ENCODE assay signal across 9 mouse cellular contexts in genomic region chr11:101155728-101156371, GRCm38 (mm10). TPM values are rescaled to one million over a fixed set of nuclear protein-coding genes. Genes with fewer than 3 reads are reported as not detected.
DNase-seq lines count a peak whose midpoint lies in the region; ATAC-seq lines count a peak whose summit lies in the region.
"Had no signal": no experiment of that assay in that cellular context is flagged by ENCODE, and none has a peak within 500 bp of the region (broad histone marks: within the 10 kb centered on the region; RNA-seq: fewer than 3 reads in every experiment).

Tubg2 (plus strand) TSS chr11:101155907.

- H3K4me3 ChIP-seq in forebrain, embryonic 13.5 days: peak within 1 kb of the TSS; percentile 44
- H3K4me3 ChIP-seq in hindbrain, embryonic 11.5 days (ENCODE audit: low read depth, low read length): peak within 1 kb of the TSS; percentile 33

- 1% methylated on average over 36 of the region's 36 CpGs for WGBS in forebrain, embryonic 13.5 days
- WGBS in hindbrain, embryonic 11.5 days: 3% methylated on average over 36 of the region's 36 CpGs

- H3K9ac ChIP-seq in forebrain, embryonic 13.5 days: peak within 1 kb of the TSS; percentile 74
- H3K9ac ChIP-seq in hindbrain, embryonic 11.5 days (ENCODE audit: low read depth, low read length): peak within 1 kb of the TSS; percentile 67

- ATAC-seq in forebrain, embryonic 13.5 days: peak; percentile 90
- peak; percentile 70 for ATAC-seq in hindbrain, embryonic 11.5 days (ENCODE audit: low FRiP score)
- no peak for ATAC-seq in megakaryocyte-erythroid progenitor cell, adult 5-6 weeks (replicated peaks; ENCODE audit: low FRiP score, low TSS enrichment, poor library complexity, severe bottlenecking)

- H3K27ac ChIP-seq in forebrain, embryonic 13.5 days: peak within 1 kb of the TSS; percentile 82
- H3K27ac ChIP-seq in hindbrain, embryonic 11.5 days (ENCODE audit: low read depth, low read length): peak within 1 kb of the TSS; percentile 75
- H3K27ac ChIP-seq: macrophage had no signal

- H3K36me3 ChIP-seq in forebrain, embryonic 13.5 days (ENCODE audit: poor library complexity, severe bottlenecking): no peaks in the 10 kb centered on the region
- H3K36me3 ChIP-seq in hindbrain, embryonic 11.5 days (ENCODE audit: control insufficient read depth, insufficient read depth, low read length): no peaks in the 10 kb centered on the region

- peak within 1 kb of the TSS; percentile 72 for H3K4me2 ChIP-seq in forebrain, embryonic 13.5 days
- peak within 1 kb of the TSS; percentile 66 for H3K4me2 ChIP-seq in hindbrain, embryonic 11.5 days (replicated peaks; ENCODE audit: low read depth, low read length)

- H3K27me3 ChIP-seq in forebrain, embryonic 13.5 days: peaks cover 21% of the 10 kb centered on the region; the same call in 1 of the 2 replicates
- no peaks in the 10 kb centered on the region; the same call in 1 of the 2 replicates for H3K27me3 ChIP-seq in hindbrain, embryonic 11.5 days (ENCODE audit: control insufficient read depth, insufficient read depth, low read length)

- DNase-seq in MN1 (ENCODE audit: low spot score): peak; percentile 86
- peak; percentile 71 for DNase-seq in brain, embryonic 18.5 days (ENCODE audit: low read depth, low spot score)
- peak; percentile 74 for DNase-seq in hindbrain, embryonic 11.5 days (ENCODE audit: low spot score)
- DNase-seq in left cerebral cortex, adult 11 months (ENCODE audit: low spot score): peak; percentile 82
- peak; percentile 52 for DNase-seq in lung, postnatal 14 days
- DNase-seq in right cerebral cortex, postnatal 36 days (ENCODE audit: low spot score in 2 of 2): peak; percentile 82 to 84

- H3K9me3 ChIP-seq in forebrain, embryonic 13.5 days (replicated peaks): no peaks in the 10 kb centered on the region
- H3K9me3 ChIP-seq in hindbrain, embryonic 11.5 days (ENCODE audit: control insufficient read depth, low read length): no peaks in the 10 kb centered on the region

- peaks cover 14% of the 10 kb centered on the region for H3K4me1 ChIP-seq in forebrain, embryonic 13.5 days
- H3K4me1 ChIP-seq in hindbrain, embryonic 11.5 days (replicated peaks; ENCODE audit: control insufficient read depth, insufficient read depth, low read length): peaks cover 5% of the 10 kb centered on the region; the same call in 1 of the 2 replicates

RNA-seq across cellular contexts. Expression of gene Tubg2, which starts in this region (rescaled TPM):
- polyA plus RNA-seq in forebrain, embryonic 13.5 days (2015; fragmentation: Nextera tagmentation; extraction: Ambion mirVana): 14.6 and 16.4 TPM in 2 replicates
- polyA plus RNA-seq in hindbrain, embryonic 11.5 days (2014; fragmentation: Nextera tagmentation; extraction: Ambion mirVana): 5.5 and 5.7 TPM in 2 replicates
- not detected in 2 replicates for total RNA-seq in megakaryocyte-erythroid progenitor cell, adult 5-6 weeks (2014; fragmentation: Nextera tagmentation)
- total RNA-seq in megakaryocyte-erythroid progenitor cell, adult 5-6 weeks (2017): not detected in 2 replicates
